Mouse (Mus musculus): ENCODE measurements around the gene 9330182L06Rik.

DNA sequence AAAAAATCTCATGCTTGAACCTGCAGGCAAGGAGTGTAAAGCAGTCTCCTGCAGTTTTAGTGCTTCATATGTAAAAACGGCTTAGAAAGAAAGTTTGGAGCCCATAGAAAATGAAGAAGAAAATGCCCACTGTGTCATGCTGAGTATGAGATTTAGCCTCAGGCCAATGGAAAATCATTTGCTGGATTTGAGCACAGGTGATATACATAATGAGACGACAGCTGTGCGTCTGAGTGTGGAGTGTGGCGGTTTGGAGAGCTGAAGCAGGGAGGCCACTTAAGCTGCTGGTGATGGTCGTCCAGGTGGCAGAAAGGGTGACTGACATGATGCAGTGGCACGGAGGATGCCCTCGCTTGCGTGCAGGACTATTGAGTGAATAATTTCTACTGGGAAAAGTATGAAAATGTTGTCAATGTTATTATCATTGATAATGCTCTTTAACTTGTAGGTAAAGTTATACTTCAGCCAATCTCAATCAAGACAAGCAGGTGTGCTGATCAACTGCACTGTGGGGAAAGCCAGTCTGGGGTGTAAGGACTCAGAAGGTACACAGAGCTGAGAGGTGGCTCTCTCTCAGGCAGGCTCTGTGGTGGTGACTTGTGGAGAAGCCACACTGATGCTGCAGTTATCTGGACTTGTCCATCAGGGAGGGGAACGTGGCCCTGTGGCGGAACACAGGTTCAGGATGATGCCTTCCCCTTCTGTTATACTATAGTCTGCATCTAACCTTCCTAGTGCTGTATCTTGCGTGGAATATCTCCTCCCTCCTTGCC is 102.2 kb downstream of the 9330182L06Rik start:
- TF ChIP-seq POLR2A (IDR thresholded peaks at IDR 0.05; ENCODE audit: control insufficient read depth, extremely low read depth, insufficient read depth, low read length, poor library complexity), result no peak
- no peak for TF ChIP-seq CTCF (IDR thresholded peaks at IDR 0.05; ENCODE audit: borderline replicate concordance, control insufficient read depth, extremely low read depth, insufficient read depth, low read length, poor library complexity)

Measured in thymus, adult 2 months (tissue).